Mouse (Mus musculus) thymus, adult 2 months (tissue): ENCODE results near the gene Gm3409. TPM values are rescaled to one million over a fixed set of nuclear protein-coding genes. Genes with fewer than 3 reads are reported as not detected.
"Not testable (repeated sequence)": the region's sequence is repeated elsewhere in the genome, so short reads cannot be mapped to it uniquely, and the experiment has no call there.

Experiments
- DNase-seq: peaks from one replicate; pipeline ENCODE4 v3.0.0; 2021
- H3K27ac ChIP-seq: fragments of 200-500 bp; 2 replicates; pipeline ENCODE4 v1.5.1; 2012; ENCODE audit warnings: low read length, control low read depth; ENCODE audit not compliant: control insufficient read depth, insufficient read depth
- H3K27me3 ChIP-seq: fragments of 200-500 bp; 2 replicates; pipeline ENCODE4 v1.6.1; 2012; ENCODE audit warnings: mild to moderate bottlenecking, low read length, moderate library complexity, mixed read lengths; ENCODE audit not compliant: control insufficient read depth, insufficient read depth
- H3K36me3 ChIP-seq: fragments of 200-500 bp; 2 replicates; pipeline ENCODE4 v1.6.1; 2012; ENCODE audit warnings: mild to moderate bottlenecking, low read length, moderate library complexity; ENCODE audit not compliant: control insufficient read depth, insufficient read depth
- H3K4me1 ChIP-seq: fragments of 200-500 bp; replicated peaks from 2 replicates; pipeline ENCODE4 v1.6.1; 2012; ENCODE audit warnings: low read length; ENCODE audit not compliant: control insufficient read depth, insufficient read depth
- H3K4me3 ChIP-seq: fragments of 200-500 bp; 2 replicates; pipeline ENCODE4 v1.5.1; 2012; ENCODE audit warnings: mild to moderate bottlenecking, low read length, control low read depth, moderate library complexity; ENCODE audit not compliant: control insufficient read depth, insufficient read depth
- CTCF ChIP-seq: fragments of 200-500 bp; IDR thresholded peaks from 2 replicates; pipeline ENCODE4 v1.5.1; 2012; ENCODE audit warnings: mild to moderate bottlenecking, control low read depth, low read length, moderate library complexity, borderline replicate concordance; ENCODE audit not compliant: control insufficient read depth, poor library complexity, insufficient read depth; ENCODE audit errors: extremely low read depth
- POLR2A ChIP-seq: fragments of 200-500 bp; IDR thresholded peaks from 2 replicates; pipeline ENCODE4 v1.6.1; 2012; ENCODE audit warnings: mild to moderate bottlenecking, low read length, control low read depth, moderate library complexity; ENCODE audit not compliant: control insufficient read depth, poor library complexity, insufficient read depth; ENCODE audit errors: extremely low read depth
- WGBS: fragments of 180-500 bp; shearing (Covaris S2); methylation state at CpG from one replicate; pipeline ENCODE4 v1.1.7; 2018; 5-methylcytosine and 5-hydroxymethylcytosine counted together
- polyA plus RNA-seq: library from polyadenylated mRNA; depleted of rRNA; stranded (reverse); fragments of >200 nt; gene quantifications from 2 replicates; pipeline ENCODE4 v1.2.3, GENCODE M21; 2012

Gene Gm3409
- polyA plus RNA-seq, 1 experiment: not detected

GRCm38 (mm10) chr5:146567054-146567453 lies 29.6 kb downstream of the Gm3409 start:
- H3K4me3 ChIP-seq: no peak overlapping the region
- 63% methylated on average over 4 of the region's 4 CpGs for WGBS
- peak; percentile 46 for DNase-seq
- H3K27me3 ChIP-seq: no peaks in the 10 kb centered on the region
- no peaks in the 10 kb centered on the region for H3K36me3 ChIP-seq
- no peak overlapping the region for H3K27ac ChIP-seq
- no peaks in the 10 kb centered on the region for H3K4me1 ChIP-seq
- TF ChIP-seq POLR2A (no peak), CTCF (no peak; the same call in 1 of the 2 replicates)

- WGBS: 67% methylated on average over 6 of the region's 6 CpGs
- not testable (repeated sequence) for H3K27ac ChIP-seq, H3K4me3 ChIP-seq, DNase-seq, H3K36me3 ChIP-seq, H3K4me1 ChIP-seq, H3K27me3 ChIP-seq
These were observed 32.7 kb downstream of the Gm3409 start for GRCm38 (mm10) chr5:146570179-146570578.

- H3K4me3 ChIP-seq, H3K27ac ChIP-seq, H3K27me3 ChIP-seq, H3K4me1 ChIP-seq, H3K36me3 ChIP-seq, DNase-seq: not testable (repeated sequence)
- WGBS: 85% methylated on average over 6 of the region's 6 CpGs
These were observed 34.6 kb downstream of the Gm3409 start for GRCm38 (mm10) chr5:146571830-146572734.

- DNase-seq, H3K27me3 ChIP-seq, H3K4me1 ChIP-seq, H3K4me3 ChIP-seq, H3K36me3 ChIP-seq, H3K27ac ChIP-seq: not testable (repeated sequence)
- WGBS: 97% methylated on average over 4 of the region's 4 CpGs
These were observed 35.2 kb downstream of the Gm3409 start for GRCm38 (mm10) chr5:146572735-146573042.

- Histone ChIP-seq H3K27ac (no peak overlapping the region), H3K4me3 (no peak overlapping the region), H3K4me1 (no peaks in the 10 kb centered on the region), H3K27me3 (no peaks in the 10 kb centered on the region), H3K36me3 (no peaks in the 10 kb centered on the region)
- no peak for TF ChIP-seq POLR2A
- no peak for TF ChIP-seq CTCF
- no peak for DNase-seq
- WGBS: 91% methylated on average over 3 of the region's 3 CpGs
These were observed 39.2 kb downstream of the Gm3409 start for GRCm38 (mm10) chr5:146576668-146577067.

GRCm38 (mm10) chr5:146584156-146584477 lies 46.7 kb downstream of the Gm3409 start:
- Histone ChIP-seq H3K27ac (no peak overlapping the region), H3K4me3 (no peak overlapping the region), H3K36me3 (no peaks in the 10 kb centered on the region), H3K27me3 (peaks cover 8% of the 10 kb centered on the region), H3K4me1 (no peaks in the 10 kb centered on the region)
- no peak for DNase-seq
- no peak for TF ChIP-seq CTCF
- TF ChIP-seq POLR2A: no peak
- 11% methylated on average over 10 of the region's 10 CpGs for WGBS

- WGBS: 3% methylated on average over 62 of the region's 64 CpGs
- DNase-seq: no peak
- Histone ChIP-seq H3K27me3 (peaks cover 8% of the 10 kb centered on the region), H3K36me3 (no peaks in the 10 kb centered on the region), H3K27ac (no peak within 1 kb of the TSS), H3K4me1 (no peaks in the 10 kb centered on the region), H3K4me3 (no peak within 1 kb of the TSS)
- TF ChIP-seq POLR2A (no peak), CTCF (no peak)
These were observed 47.2 kb downstream of the Gm3409 start, which contains the start of gene Gpr12 for GRCm38 (mm10) chr5:146584478-146585306. Gene Gpr12, minus strand, starts transcription at chr5:146585239.
